Mouse (Mus musculus) ES-E14 (cell line): ENCODE results near the gene Klk9.

Experiments
- CHD2 ChIP-seq: IDR thresholded peaks from 2 replicates; pipeline ENCODE4 v1.6.1; 2014; ENCODE audit warnings: mild to moderate bottlenecking, low read depth, low read length, inconsistent platforms
- HCFC1 ChIP-seq: IDR thresholded peaks from 2 replicates; pipeline ENCODE4 v1.6.1; 2012; ENCODE audit warnings: low read length, inconsistent platforms, borderline replicate concordance; ENCODE audit not compliant: insufficient read depth
- MAFK ChIP-seq: IDR thresholded peaks from 2 replicates; pipeline ENCODE4 v1.6.1; 2014; ENCODE audit warnings: mild to moderate bottlenecking, low read depth, low read length, inconsistent platforms; ENCODE audit not compliant: insufficient read depth
- ZNF384 ChIP-seq: IDR thresholded peaks from 2 replicates; pipeline ENCODE4 v1.6.1; 2012; ENCODE audit warnings: low read depth, low read length, inconsistent platforms

DNA sequence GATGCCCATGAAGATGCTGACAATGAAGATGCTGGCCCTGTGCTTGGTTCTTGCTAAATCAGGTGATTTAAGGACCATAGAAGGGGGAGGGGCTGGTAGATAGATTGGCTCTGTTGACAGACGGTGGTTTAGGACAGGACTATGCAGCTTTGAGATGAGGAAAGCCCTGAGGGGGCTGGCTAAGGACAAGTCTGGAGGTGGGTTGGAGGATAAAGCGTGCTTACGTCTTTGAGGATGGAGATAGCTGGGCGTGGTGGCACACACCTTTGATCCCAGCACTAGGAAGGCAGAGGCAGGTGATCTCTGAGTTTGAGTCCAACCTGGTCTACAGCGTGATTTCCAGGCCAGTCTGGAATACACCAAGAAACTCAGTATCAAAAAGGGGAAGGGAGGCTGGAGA lies 34.4 kb downstream of the Klk9 start:
- TF ChIP-seq ZNF384 = no peak
- no peak for TF ChIP-seq CHD2
- no peak for TF ChIP-seq MAFK
- TF ChIP-seq HCFC1 = no peak
